ENCODE assay signal across 22 mouse cellular contexts in the genomic region with DNA sequence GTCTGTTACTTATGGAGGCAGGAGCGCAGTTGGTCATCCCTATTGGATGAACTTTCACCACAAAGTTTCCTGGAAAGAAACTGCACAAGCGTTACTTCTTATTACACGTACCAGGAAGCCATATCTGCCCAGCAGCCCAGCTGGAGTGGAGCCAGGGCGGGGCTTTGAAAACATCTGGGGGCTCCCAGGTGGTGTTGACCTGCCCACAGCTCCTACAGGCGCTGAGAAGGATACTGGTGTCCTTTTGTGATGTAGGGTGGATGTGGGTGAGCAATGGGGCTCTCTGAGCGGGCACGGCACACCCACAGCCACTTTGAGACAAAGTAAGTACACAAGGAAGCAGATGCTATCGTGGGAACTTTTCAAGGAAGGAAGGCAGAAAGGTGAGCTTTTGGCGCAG.
DNase-seq lines count a peak whose midpoint lies in the region; ATAC-seq and TF ChIP-seq lines count a peak whose summit lies in the region.
"Had no signal": no experiment of that assay in that cellular context is flagged by ENCODE, and none has a peak within 500 bp of the region (broad histone marks: within the 10 kb centered on the region; RNA-seq: fewer than 3 reads in every experiment).

No protein-coding gene starts in this region.

- peak; percentile 83 for DNase-seq in heart, adult 11 months
- DNase-seq in heart, postnatal 25 days (ENCODE audit: low spot score), result no peak
- no peak for DNase-seq in CH12.LX (ENCODE audit: extremely low read depth)
- peak; percentile 71 for DNase-seq in stomach, postnatal 0 days (ENCODE audit: low spot score)
- DNase-seq in thymus, postnatal 25 days, result no peak
- DNase-seq in yolk sac, embryonic 10.5 days (ENCODE audit: low spot score), result no peak
- DNase-seq: adrenal gland, adult 2 months; adrenal gland, adult 8-10 months; adrenal gland, postnatal 10 days; adrenal gland, postnatal 14 days; adrenal gland, postnatal 25 days; adrenal gland, postnatal 36 days; B cell, adult 2 months; cerebellum, adult 11 months; cerebellum, adult 11-12 months; cerebellum, adult 18-20 months; cerebellum, adult 2 months had no signal

- peak overlapping the region in 1 of 3 experiments; percentile 48 for H3K4me3 ChIP-seq in CH12.LX (replicated peaks in 1 of 3; ENCODE audit: low read depth in 2 of 3, low read length in 2 of 3, poor library complexity in 1 of 3)
- H3K4me3 ChIP-seq in stomach, embryonic 16.5 days (replicated peaks; ENCODE audit: low read length), result no peak overlapping the region
- no peak overlapping the region for H3K4me3 ChIP-seq in stomach, postnatal 0 days (ENCODE audit: low read depth, low read length)

- ATAC-seq in stomach, embryonic 16.5 days (ENCODE audit: insufficient read depth, low FRiP score), result peak; percentile 58; the same call in 1 of the 2 replicates
- peak; percentile 70 for ATAC-seq in stomach, postnatal 0 days (ENCODE audit: low FRiP score, low TSS enrichment)
- ATAC-seq in CD4-positive, CD25-positive, alpha-beta regulatory T cell, adult 4 months, result no peak
- ATAC-seq: activated CD4-positive, CD25-positive, alpha-beta regulatory T cell, adult 4 months; Patski had no signal

- H3K9ac ChIP-seq in CH12.LX (ENCODE audit: insufficient read depth, low read depth), result no peak overlapping the region
- no peak overlapping the region for H3K9ac ChIP-seq in stomach, embryonic 16.5 days (ENCODE audit: low read length)
- no peak overlapping the region for H3K9ac ChIP-seq in stomach, postnatal 0 days (ENCODE audit: low read length)

- H3K9me3 ChIP-seq in CH12.LX (replicated peaks; ENCODE audit: low read length), result no peaks in the 10 kb centered on the region
- H3K9me3 ChIP-seq in stomach, embryonic 16.5 days (replicated peaks; ENCODE audit: control insufficient read depth, low read length), result no peaks in the 10 kb centered on the region
- H3K9me3 ChIP-seq in stomach, postnatal 0 days (ENCODE audit: control insufficient read depth, low read length), result no peaks in the 10 kb centered on the region

- no peaks in the 10 kb centered on the region for H3K27me3 ChIP-seq in CH12.LX (replicated peaks)
- no peaks in the 10 kb centered on the region for H3K27me3 ChIP-seq in stomach, embryonic 16.5 days (ENCODE audit: control insufficient read depth, insufficient read depth, low read length)
- no peaks in the 10 kb centered on the region for H3K27me3 ChIP-seq in stomach, postnatal 0 days (ENCODE audit: control insufficient read depth, insufficient read depth, low read length)
- H3K27me3 ChIP-seq: Patski had no signal

- no peak; the same call in 1 of the 2 replicates for TF ChIP-seq EP300 in CH12.LX (IDR thresholded peaks at IDR 0.05; ENCODE audit: low read length)
- no peak for TF ChIP-seq EP300 in stomach, postnatal 0 days (optimal IDR thresholded peaks at IDR 0.05)

- in situ Hi-C loops in CH12.LX (cut with MboI; ENCODE audit: low pct_ligation_motif_present, low pct_unique_long_range_greater_than_20kb, low sequenced_read_pairs), result no loop called here

- TF ChIP-seq RAD21 in CH12.LX (IDR thresholded peaks at IDR 0.05; ENCODE audit: low read depth, low read length), result no peak

- no peak overlapping the region for H3K27ac ChIP-seq in CH12.LX (ENCODE audit: insufficient read depth, low read depth)
- no peak overlapping the region for H3K27ac ChIP-seq in stomach, embryonic 16.5 days (ENCODE audit: low read length)
- 0 out of 2 replicates have a peak overlapping the region, but pooled peaks have one; percentile 40 for H3K27ac ChIP-seq in stomach, postnatal 0 days (replicated peaks)

- H3K79me2 ChIP-seq in CH12.LX (replicated peaks; ENCODE audit: control insufficient read depth, extremely low read depth, insufficient read depth, poor library complexity, severe bottlenecking), result no peaks in the 10 kb centered on the region

- intact Hi-C loops in heart, postnatal 25 days (cut with DNase I), result no loop called here

- no peaks in the 10 kb centered on the region for H3K36me3 ChIP-seq in CH12.LX (replicated peaks in 1 of 2; ENCODE audit: control insufficient read depth in 1 of 2, insufficient read depth in 1 of 2, low read length in 1 of 2)
- no peaks in the 10 kb centered on the region for H3K36me3 ChIP-seq in stomach, embryonic 16.5 days (ENCODE audit: control insufficient read depth, insufficient read depth, low read length)
- no peaks in the 10 kb centered on the region for H3K36me3 ChIP-seq in stomach, postnatal 0 days (ENCODE audit: control insufficient read depth, insufficient read depth, low read length)
- H3K36me3 ChIP-seq: G1E had no signal

- peak overlapping the region; percentile 52 for H3K4me2 ChIP-seq in CH12.LX (ENCODE audit: insufficient read depth, low read depth, poor library complexity, severe bottlenecking)
- H3K4me2 ChIP-seq in stomach, embryonic 16.5 days (ENCODE audit: low read depth, low read length), result no peak overlapping the region
- peak overlapping the region; percentile 14; the same call in 1 of the 2 replicates for H3K4me2 ChIP-seq in stomach, postnatal 0 days (replicated peaks; ENCODE audit: low read depth)

- dilution Hi-C loops in CH12.LX (cut with MboI; ENCODE audit: extremely low pct_ligation_motif_present, extremely low pct_unique_long_range_greater_than_20kb, low sequenced_read_pairs), result no loop called here

- TF ChIP-seq POLR2A in CH12.LX (IDR thresholded peaks at IDR 0.05; ENCODE audit: low read depth, low read length), result no peak

- no peak for TF ChIP-seq CTCF in CH12.LX (conservative IDR thresholded peaks at IDR 0.05 in 1 of 2, IDR thresholded peaks at IDR 0.05 in 1 of 2; ENCODE audit: low read depth in 2 of 2, low read length in 2 of 2)
- TF ChIP-seq CTCF in stomach, postnatal 0 days (IDR thresholded peaks at IDR 0.05; ENCODE audit: low read depth), result no peak

- 79% methylated on average over 9 of the region's 9 CpGs for WGBS in stomach, embryonic 16.5 days
- 68% methylated on average over 9 of the region's 9 CpGs for WGBS in stomach, postnatal 0 days

- H3K4me1 ChIP-seq in CH12.LX (ENCODE audit: control insufficient read depth in 1 of 2, insufficient read depth in 2 of 2), result peaks cover 5 to 9% of the 10 kb centered on the region in 2 experiments; a peak in 1 of 4 replicates
- H3K4me1 ChIP-seq in stomach, embryonic 16.5 days (ENCODE audit: control insufficient read depth, insufficient read depth, low read length), result peaks cover 21% of the 10 kb centered on the region
- peaks cover 2% of the 10 kb centered on the region; the same call in 1 of the 2 replicates for H3K4me1 ChIP-seq in stomach, postnatal 0 days (replicated peaks; ENCODE audit: control insufficient read depth, insufficient read depth)

TF ChIP-seq in CH12.LX, 34 proteins besides CTCF, POLR2A, EP300 and RAD21:
- no peak for TF ChIP-seq ETS1 (conservative IDR thresholded peaks at IDR 0.05; ENCODE audit: low read depth, low read length)
- no peak for TF ChIP-seq HCFC1 (IDR thresholded peaks at IDR 0.05; ENCODE audit: low read depth, low read length)
- TF ChIP-seq ZMIZ1 (IDR thresholded peaks at IDR 0.05; ENCODE audit: low read depth, low read length), result no peak
- TF ChIP-seq USF2 (conservative IDR thresholded peaks at IDR 0.05; ENCODE audit: low read depth, low read length), result no peak
- TF ChIP-seq POLR2AphosphoS2 (IDR thresholded peaks at IDR 0.05; ENCODE audit: low read depth, low read length), result no peak
- TF ChIP-seq MEF2A (IDR thresholded peaks at IDR 0.05; ENCODE audit: borderline replicate concordance, low read depth, low read length), result no peak
- TF ChIP-seq PAX5 (IDR thresholded peaks at IDR 0.05; ENCODE audit: low read length), result no peak
- no peak for TF ChIP-seq JUN (IDR thresholded peaks at IDR 0.05; ENCODE audit: insufficient read depth, low read depth, low read length)
- no peak for TF ChIP-seq MAZ (IDR thresholded peaks at IDR 0.05; ENCODE audit: low read depth, low read length)
- no peak for TF ChIP-seq MAFK (IDR thresholded peaks at IDR 0.05; ENCODE audit: insufficient replicate concordance, low read length)
- TF ChIP-seq USF1 (IDR thresholded peaks at IDR 0.05; ENCODE audit: low read depth, low read length), result no peak
- no peak for TF ChIP-seq ZC3H11A (IDR thresholded peaks at IDR 0.05; ENCODE audit: low read depth, low read length)
- TF ChIP-seq GABPA (IDR thresholded peaks at IDR 0.05; ENCODE audit: insufficient replicate concordance, low read depth, low read length), result no peak

Comparison
In these comparisons a context has a peak if more than half of its experiments do, and no peak if none do; other contexts are left out.
1. DNase-seq: peak in heart, adult 11 months (single experiment) and stomach, postnatal 0 days (single experiment); none in heart, postnatal 25 days (single experiment), CH12.LX (single experiment), thymus, postnatal 25 days (single experiment) and yolk sac, embryonic 10.5 days (single experiment).